Mouse (Mus musculus): Measurements from ENCODE around the gene Psme1. TPM values are rescaled to one million over a fixed set of nuclear protein-coding genes. Genes with fewer than 3 reads are reported as not detected.

Gene Psme1
- polyA plus RNA-seq (2012) = 244 and 281 TPM in 2 replicates

GRCm38 (mm10) chr14:55577871-55578667 is at the start of gene Psme1:
Gene Psme1 (plus strand): TSS chr14:55578123.

GRCm38 (mm10) chr14:55540067-55540786 is 37.7 kb upstream of the Psme1 start, which contains the start of gene Pck2:
Gene Pck2 (plus strand): TSS chr14:55540266.

GRCm38 (mm10) chr14:55559799-55560201 is 18.1 kb upstream of the Psme1 start, which contains the start of gene Dcaf11:
Gene Dcaf11 (plus strand): TSS chr14:55560006.

GRCm38 (mm10) chr14:55560202-55561073 is 17.5 kb upstream of the Psme1 start, which contains the start of gene A730061H03Rik:
Gene A730061H03Rik (minus strand): TSS chr14:55560406.

GRCm38 (mm10) chr14:55575302-55575701 is 2.6 kb upstream of the Psme1 start, which contains the start of gene Fitm1:
Gene Fitm1 (plus strand): TSS chr14:55575617.

GRCm38 (mm10) chr14:55584702-55585565 is 7.0 kb downstream of the Psme1 start, which contains the start of gene Emc9:
Gene Emc9 (minus strand): TSS chr14:55585302.

GRCm38 (mm10) chr14:55590748-55591330 is 12.9 kb downstream of the Psme1 start, which contains the start of gene Psme2:
Gene Psme2 (minus strand): TSS chr14:55591113.

GRCm38 (mm10) chr14:55591331-55591891 is 13.5 kb downstream of the Psme1 start, which contains the start of gene Rnf31:
Gene Rnf31 (plus strand): TSS chr14:55591708.

GRCm38 (mm10) chr14:55603271-55603632 is 25.3 kb downstream of the Psme1 start, which contains the start of gene Irf9:
Gene Irf9 (plus strand): TSS chr14:55603571.

GRCm38 (mm10) chr14:55617822-55618221 is 39.9 kb downstream of the Psme1 start, which contains the start of gene Rec8:
Gene Rec8 (plus strand): TSS chr14:55618037.

Other genes with a start within 250 kb of the Psme1 start
- 104 TPM in 2 replicates for gene Dhrs4, start 99.4 kb upstream of the Psme1 start, polyA plus RNA-seq (2012)
- gene Carmil3, start 87.5 kb upstream of the Psme1 start, polyA plus RNA-seq (2012) = 4.3 and 4.5 TPM in 2 replicates
- gene Cpne6, start 67.7 kb upstream of the Psme1 start, polyA plus RNA-seq (2012) = not detected in 2 replicates
- not detected in 2 replicates for gene Nrl, start 53.1 kb upstream of the Psme1 start, polyA plus RNA-seq (2012)
- gene Pck2, start 37.9 kb upstream of the Psme1 start, polyA plus RNA-seq (2012) = 86.4 and 95.5 TPM in 2 replicates
- 55.9 and 75.4 TPM in 2 replicates for gene Dcaf11, start 18.1 kb upstream of the Psme1 start, polyA plus RNA-seq (2012)
- 0.47 and 0.96 TPM in 2 replicates for gene A730061H03Rik, start 17.7 kb upstream of the Psme1 start, polyA plus RNA-seq (2012)
- gene Fitm1, start 2.5 kb upstream of the Psme1 start, polyA plus RNA-seq (2012) = 0.60 and 1.2 TPM in 2 replicates
- 8.4 and 8.5 TPM in 2 replicates for gene Emc9, start 7.2 kb downstream of the Psme1 start, polyA plus RNA-seq (2012)
- 82.1 TPM in 2 replicates for gene Psme2, start 13.0 kb downstream of the Psme1 start, polyA plus RNA-seq (2012)
- gene Rnf31, start 13.6 kb downstream of the Psme1 start, polyA plus RNA-seq (2012) = 31.2 and 32.0 TPM in 2 replicates
- 88.9 and 109 TPM in 2 replicates for gene Irf9, start 25.4 kb downstream of the Psme1 start, polyA plus RNA-seq (2012)
- 18.2 and 29.4 TPM in 2 replicates for gene Rec8, start 39.9 kb downstream of the Psme1 start, polyA plus RNA-seq (2012)
- gene Ipo4, start 57.8 kb downstream of the Psme1 start, polyA plus RNA-seq (2012) = 62.9 and 90.9 TPM in 2 replicates
- gene Gm49378, start 59.8 kb downstream of the Psme1 start, polyA plus RNA-seq (2012) = 1.4 and 1.5 TPM in 2 replicates
- gene Tm9sf1, start 65.7 kb downstream of the Psme1 start, polyA plus RNA-seq (2012) = 19.0 and 19.4 TPM in 2 replicates
- gene Tssk4, start 72.1 kb downstream of the Psme1 start, polyA plus RNA-seq (2012) = 0.07 TPM in 1 of 2 replicates, not detected in the other
- 13.6 and 17.8 TPM in 2 replicates for gene Mdp1, start 82.4 kb downstream of the Psme1 start, polyA plus RNA-seq (2012)
- gene Gmpr2, start 93.8 kb downstream of the Psme1 start, polyA plus RNA-seq (2012) = 23.9 and 24.7 TPM in 2 replicates
- gene Nedd8, start 94.0 kb downstream of the Psme1 start, polyA plus RNA-seq (2012) = 102 and 110 TPM in 2 replicates
- gene Tinf2, start 103.7 kb downstream of the Psme1 start, polyA plus RNA-seq (2012) = 31.6 and 41.8 TPM in 2 replicates
- gene Tgm1, start 135.8 kb downstream of the Psme1 start, polyA plus RNA-seq (2012) = 4.6 and 5.6 TPM in 2 replicates
- 30.6 and 31.0 TPM in 2 replicates for gene Rabggta, start 144.1 kb downstream of the Psme1 start, polyA plus RNA-seq (2012)
- gene Dhrs1, start 167.6 kb downstream of the Psme1 start, polyA plus RNA-seq (2012) = 3.9 and 5.5 TPM in 2 replicates
- 30.4 and 53.0 TPM in 2 replicates for gene Nop9, start 167.6 kb downstream of the Psme1 start, polyA plus RNA-seq (2012)
- 0.31 and 0.45 TPM in 2 replicates for gene Cideb, start 180.3 kb downstream of the Psme1 start, polyA plus RNA-seq (2012)
- gene Ltb4r2, start 183.3 kb downstream of the Psme1 start, polyA plus RNA-seq (2012) = 0.83 and 1.1 TPM in 2 replicates
- gene Ltb4r1, start 187.8 kb downstream of the Psme1 start, polyA plus RNA-seq (2012) = 33.3 and 45.8 TPM in 2 replicates
- 0.09 and 0.10 TPM in 2 replicates for gene Adcy4, start 206.0 kb downstream of the Psme1 start, polyA plus RNA-seq (2012)
- 63.9 and 71.4 TPM in 2 replicates for gene Ripk3, start 210.7 kb downstream of the Psme1 start, polyA plus RNA-seq (2012)
- 0.15 and 0.40 TPM in 2 replicates for gene Nfatc4, start 245.0 kb downstream of the Psme1 start, polyA plus RNA-seq (2012)